Mouse (Mus musculus) midbrain, embryonic 12.5 days (tissue): Measurements from ENCODE around the gene Eda. TPM values are rescaled to one million over a fixed set of nuclear protein-coding genes. Genes with fewer than 3 reads are reported as not detected.
A peak's percentile ranks its signal among the peaks of the same experiment; 100 is the strongest.

ENCODE experiments used
- ATAC-seq: fragments of 200-750 bp; cut with Nextera tagmentation; 2 replicates; pipeline ENCODE4 v1.8.0; 2017; ENCODE audit warnings: low read depth, moderate TSS enrichment, moderate library complexity; ENCODE audit not compliant: low FRiP score
- H3K27ac ChIP-seq: fragments of 300-500 bp; sonication (generic); replicated peaks from 2 replicates; pipeline ENCODE4 v1.5.1; 2016; ENCODE audit warnings: mild to moderate bottlenecking
- H3K27me3 ChIP-seq: fragments of 300-500 bp; sonication (generic); 2 replicates; pipeline ENCODE4 v1.6.1; 2016; ENCODE audit warnings: mild to moderate bottlenecking
- H3K36me3 ChIP-seq: fragments of 300-500 bp; sonication (generic); 2 replicates; pipeline ENCODE4 v1.6.1; 2016
- H3K4me1 ChIP-seq: fragments of 300-500 bp; sonication (generic); 2 replicates; pipeline ENCODE4 v1.6.1; 2016
- H3K4me2 ChIP-seq: fragments of 300-500 bp; sonication (generic); replicated peaks from 2 replicates; pipeline ENCODE4 v1.6.1; 2016; ENCODE audit warnings: mild to moderate bottlenecking, moderate library complexity
- H3K4me3 ChIP-seq: fragments of 300-500 bp; sonication (generic); 2 replicates; pipeline ENCODE4 v1.5.1; 2016; ENCODE audit warnings: mild to moderate bottlenecking
- H3K9ac ChIP-seq: fragments of 300-500 bp; sonication (generic); replicated peaks from 2 replicates; pipeline ENCODE4 v1.6.1; 2016; ENCODE audit warnings: mild to moderate bottlenecking, moderate library complexity
- H3K9me3 ChIP-seq: fragments of 300-500 bp; sonication (generic); 2 replicates; pipeline ENCODE4 v1.6.1; 2016; ENCODE audit warnings: mild to moderate bottlenecking
- WGBS: fragments of 180-500 bp; shearing (Covaris S2); methylation state at CpG from one replicate; pipeline ENCODE4 v1.1.7; 2016; 5-methylcytosine and 5-hydroxymethylcytosine counted together
- polyA plus RNA-seq: library from polyadenylated mRNA; unstranded; fragments of >200 nt; fragmentation: Nextera tagmentation; extraction: Ambion mirVana; gene quantifications from 2 replicates; pipeline ENCODE4 v1.2.1, GENCODE M21; 2016

The Eda gene
- 2.7 TPM in 2 replicates for polyA plus RNA-seq

- Histone ChIP-seq H3K27ac (no peak within 1 kb of the TSS; the same call in 1 of the 2 replicates), H3K27me3 (peaks cover 26% of the 10 kb centered on the region), H3K4me2 (peak within 1 kb of the TSS; percentile 80), H3K4me3 (peak within 1 kb of the TSS; percentile 56), H3K36me3 (no peaks in the 10 kb centered on the region), H3K9ac (peak within 1 kb of the TSS; percentile 46), H3K9me3 (no peaks in the 10 kb centered on the region), H3K4me1 (0 out of 2 replicates have a peak, but pooled peaks cover 4% of the 10 kb centered on the region)
- peak; percentile 98 for ATAC-seq
- WGBS: 30% methylated on average over 31 of the region's 49 CpGs
Observed at GRCm38 (mm10) chrX:99975250-99975984, at the start of gene Eda. Eda (plus strand) TSS chrX:99975606.

- H3K36me3 ChIP-seq: no peaks in the 10 kb centered on the region
- WGBS: 67% methylated on average over 4 of the region's 4 CpGs
- no peaks in the 10 kb centered on the region for H3K4me1 ChIP-seq
- no peak overlapping the region for H3K4me3 ChIP-seq
- no peaks in the 10 kb centered on the region for H3K9me3 ChIP-seq
- H3K27me3 ChIP-seq: peaks cover 10% of the 10 kb centered on the region; the same call in 1 of the 2 replicates
- no peak overlapping the region for H3K9ac ChIP-seq
- no peak for ATAC-seq
- no peak overlapping the region for H3K4me2 ChIP-seq
- no peak overlapping the region for H3K27ac ChIP-seq
Observed at GRCm38 (mm10) chrX:99961002-99961401, 14.4 kb upstream of the Eda start.

- Histone ChIP-seq H3K9me3 (no peaks in the 10 kb centered on the region), H3K27ac (no peak overlapping the region), H3K27me3 (peaks cover 13% of the 10 kb centered on the region; the same call in 1 of the 2 replicates), H3K4me1 (no peaks in the 10 kb centered on the region), H3K4me3 (no peak overlapping the region), H3K36me3 (no peaks in the 10 kb centered on the region), H3K4me2 (no peak overlapping the region), H3K9ac (no peak overlapping the region)
- 79% methylated on average over 1 of the region's 1 CpGs for WGBS
- ATAC-seq: no peak
Observed at GRCm38 (mm10) chrX:99970111-99970510, 5.3 kb upstream of the Eda start.

- Histone ChIP-seq H3K4me2 (no peak overlapping the region), H3K27ac (no peak overlapping the region), H3K4me1 (0 out of 2 replicates have a peak, but pooled peaks cover 4% of the 10 kb centered on the region), H3K9ac (no peak overlapping the region), H3K27me3 (peaks cover 26% of the 10 kb centered on the region), H3K9me3 (no peaks in the 10 kb centered on the region), H3K4me3 (no peak overlapping the region), H3K36me3 (no peaks in the 10 kb centered on the region)
- WGBS: 64% methylated on average over 3 of the region's 3 CpGs
- ATAC-seq: no peak
Observed at GRCm38 (mm10) chrX:99974381-99974780, 1.0 kb upstream of the Eda start.

GRCm38 (mm10) chrX:99974803-99975202 lies 603 bp upstream of the Eda start:
- Histone ChIP-seq H3K27me3 (peaks cover 26% of the 10 kb centered on the region), H3K9me3 (no peaks in the 10 kb centered on the region), H3K27ac (no peak overlapping the region), H3K4me1 (0 out of 2 replicates have a peak, but pooled peaks cover 4% of the 10 kb centered on the region), H3K36me3 (no peaks in the 10 kb centered on the region), H3K4me3 (peak overlapping the region; percentile 56), H3K9ac (no peak overlapping the region), H3K4me2 (peak overlapping the region; percentile 80)
- WGBS: 32% methylated on average over 5 of the region's 5 CpGs
- ATAC-seq: no peak

GRCm38 (mm10) chrX:99975985-99976924 lies 849 bp downstream of the Eda start:
- Histone ChIP-seq H3K27ac (no peak overlapping the region), H3K4me1 (0 out of 2 replicates have a peak, but pooled peaks cover 4% of the 10 kb centered on the region), H3K27me3 (peaks cover 26% of the 10 kb centered on the region), H3K4me2 (peak overlapping the region; percentile 80), H3K36me3 (no peaks in the 10 kb centered on the region), H3K9me3 (no peaks in the 10 kb centered on the region), H3K4me3 (peak overlapping the region; percentile 56), H3K9ac (peak overlapping the region; percentile 46)
- no peak; the same call in none of the 2 replicates for ATAC-seq
- 23% methylated on average over 45 of the region's 48 CpGs for WGBS

GRCm38 (mm10) chrX:99978354-99978753 lies 2.9 kb downstream of the Eda start:
- no peak for ATAC-seq
- 86% methylated on average over 2 of the region's 2 CpGs for WGBS
- H3K27me3 ChIP-seq: peaks cover 21% of the 10 kb centered on the region

GRCm38 (mm10) chrX:99993434-99993833 lies 18.0 kb downstream of the Eda start:
- Histone ChIP-seq H3K4me3 (no peak overlapping the region), H3K4me1 (no peaks in the 10 kb centered on the region), H3K9ac (no peak overlapping the region), H3K9me3 (no peaks in the 10 kb centered on the region), H3K36me3 (no peaks in the 10 kb centered on the region), H3K4me2 (no peak overlapping the region), H3K27me3 (peaks cover 12% of the 10 kb centered on the region; the same call in 1 of the 2 replicates), H3K27ac (no peak overlapping the region)
- ATAC-seq: no peak
- WGBS: 95% methylated on average over 1 of the region's 1 CpGs

More at GRCm38 (mm10) chrX:99978354-99978753, 2.9 kb downstream of the Eda start:
- Histone ChIP-seq H3K4me3 (no peak overlapping the region), H3K27ac (no peak overlapping the region), H3K36me3 (no peaks in the 10 kb centered on the region), H3K9me3 (no peaks in the 10 kb centered on the region), H3K4me1 (0 out of 2 replicates have a peak, but pooled peaks cover 4% of the 10 kb centered on the region), H3K9ac (no peak overlapping the region), H3K4me2 (no peak overlapping the region)

- Histone ChIP-seq H3K4me3 (no peak overlapping the region), H3K4me2 (no peak overlapping the region), H3K9ac (no peak overlapping the region), H3K9me3 (no peaks in the 10 kb centered on the region), H3K27ac (no peak overlapping the region), H3K27me3 (peaks cover 8% of the 10 kb centered on the region; the same call in 1 of the 2 replicates), H3K36me3 (no peaks in the 10 kb centered on the region), H3K4me1 (no peaks in the 10 kb centered on the region)
- no peak for ATAC-seq
- WGBS: 88% methylated on average over 2 of the region's 2 CpGs
Observed at GRCm38 (mm10) chrX:99999342-99999741, 23.9 kb downstream of the Eda start.

GRCm38 (mm10) chrX:100118362-100118761 lies 143.0 kb downstream of the Eda start:
- H3K4me3 ChIP-seq: no peak overlapping the region
- no peaks in the 10 kb centered on the region for H3K27me3 ChIP-seq
- H3K36me3 ChIP-seq: no peaks in the 10 kb centered on the region
- no peak overlapping the region for H3K4me2 ChIP-seq
- WGBS: 23% methylated on average over 1 of the region's 1 CpGs
- no peak overlapping the region for H3K9ac ChIP-seq
- no peaks in the 10 kb centered on the region for H3K9me3 ChIP-seq
- no peak overlapping the region for H3K27ac ChIP-seq
- ATAC-seq: no peak
- H3K4me1 ChIP-seq: no peaks in the 10 kb centered on the region

GRCm38 (mm10) chrX:100195286-100195685 lies 219.9 kb downstream of the Eda start:
- 45% methylated on average over 2 of the region's 2 CpGs for WGBS
- Histone ChIP-seq H3K4me1 (no peaks in the 10 kb centered on the region), H3K4me2 (no peak overlapping the region), H3K9me3 (no peaks in the 10 kb centered on the region), H3K4me3 (no peak overlapping the region), H3K27ac (no peak overlapping the region), H3K27me3 (no peaks in the 10 kb centered on the region), H3K36me3 (no peaks in the 10 kb centered on the region), H3K9ac (no peak overlapping the region)
- no peak for ATAC-seq

GRCm38 (mm10) chrX:100313652-100314051 lies 338.2 kb downstream of the Eda start:
- Histone ChIP-seq H3K36me3 (no peaks in the 10 kb centered on the region), H3K9ac (no peak overlapping the region)
- ATAC-seq: no peak

More at GRCm38 (mm10) chrX:100313652-100314051, 338.2 kb downstream of the Eda start:
- H3K4me3 ChIP-seq: no peak overlapping the region
- H3K9me3 ChIP-seq: no peaks in the 10 kb centered on the region
- no peaks in the 10 kb centered on the region for H3K4me1 ChIP-seq
- H3K27me3 ChIP-seq: no peaks in the 10 kb centered on the region
- H3K27ac ChIP-seq: no peak overlapping the region
- H3K4me2 ChIP-seq: no peak overlapping the region
